Mouse (Mus musculus) left cerebral cortex, postnatal 25 days (tissue): Measurements from ENCODE around the gene Wnk4. TPM values are rescaled to one million over a fixed set of nuclear protein-coding genes. Genes with fewer than 3 reads are reported as not detected.

Source experiments
- DNase-seq, 2 experiments: peaks; one replicate each; pipeline ENCODE4 v3.0.0; 2022; ENCODE audit warnings: low spot score in 2 of 2, mixed read lengths in 1 of 2
- intact Hi-C: fragments of 180-260 bp; cut with DNase I; formaldehyde crosslinking; loops from one replicate; pipeline ENCODE4 v1.15.1; 2025
- total RNA-seq, 2 experiments: library from RNA; stranded (reverse); gene quantifications; 2 replicates each; pipeline ENCODE4 v1.2.3; 2021

Gene Wnk4
- total RNA-seq, 2 experiments from 2014 or later, result 2.2 to 7.9 TPM

- DNase-seq, result no peak
- intact Hi-C loops, result no loop called here
These were observed 23.6 kb upstream of the Wnk4 start for GRCm38 (mm10) chr11:101236782-101237181.

GRCm38 (mm10) chr11:101238071-101238647 is 22.2 kb upstream of the Wnk4 start:
- intact Hi-C loops, result no loop called here
- peak in 1 of 2 experiments; percentile 78 for DNase-seq

- intact Hi-C loops, result no loop called here
- no peak for DNase-seq
These were observed 15.3 kb upstream of the Wnk4 start for GRCm38 (mm10) chr11:101245071-101245470.

GRCm38 (mm10) chr11:101245855-101246701 is 14.3 kb upstream of the Wnk4 start, which contains the start of gene Ramp2:
Gene Ramp2 (plus strand): TSS chr11:101246028.
- DNase-seq, result peak in 1 of 2 experiments; percentile 36
- intact Hi-C loops, result loop anchor here (2.0 kb wide), 1 partner anchor 15 kb away; no protein-coding TSS in a partner anchor

- intact Hi-C loops, result loop anchor here (2.0 kb wide), 1 partner anchor 16 kb away; no protein-coding TSS in a partner anchor
- DNase-seq, result no peak
These were observed 13.7 kb upstream of the Wnk4 start for GRCm38 (mm10) chr11:101246702-101247012.

GRCm38 (mm10) chr11:101247521-101248030 is 12.8 kb upstream of the Wnk4 start:
- intact Hi-C loops, result loop anchor here (2.0 kb wide), 1 partner anchor 17 kb away; no protein-coding TSS in a partner anchor
- no peak for DNase-seq

- intact Hi-C loops, result no loop called here
- peak; percentile 66 to 69 for DNase-seq
These were observed 11.9 kb upstream of the Wnk4 start for GRCm38 (mm10) chr11:101248258-101248994.

GRCm38 (mm10) chr11:101251031-101251430 is 9.3 kb upstream of the Wnk4 start:
- intact Hi-C loops, result no loop called here
- no peak for DNase-seq

GRCm38 (mm10) chr11:101252941-101253340 is 7.4 kb upstream of the Wnk4 start:
- intact Hi-C loops, result no loop called here

GRCm38 (mm10) chr11:101253613-101254389 is 6.6 kb upstream of the Wnk4 start, which contains the start of gene Vps25:
Gene Vps25 (plus strand): TSS chr11:101253707.
- peak; percentile 84 to 88 for DNase-seq
- intact Hi-C loops, result no loop called here

More at GRCm38 (mm10) chr11:101252941-101253340, 7.4 kb upstream of the Wnk4 start:
- DNase-seq, result no peak

- no peak for DNase-seq
- intact Hi-C loops, result no loop called here
These were observed 4.3 kb upstream of the Wnk4 start for GRCm38 (mm10) chr11:101255826-101256775.

- peak; percentile 57 to 93 for DNase-seq
- intact Hi-C loops, result loop anchor here (2.0 kb wide), 1 partner anchor 20 kb away; the partner anchor contains the start of genes Cntd1 and Coa3
These were observed 1.1 kb upstream of the Wnk4 start for GRCm38 (mm10) chr11:101259261-101259712.

- intact Hi-C loops, result no loop called here
- no peak for DNase-seq
These were observed 536 bp downstream of the Wnk4 start for GRCm38 (mm10) chr11:101260826-101261380.

- intact Hi-C loops, result no loop called here
- DNase-seq, result no peak
These were observed 2.1 kb downstream of the Wnk4 start for GRCm38 (mm10) chr11:101262272-101262967.

- intact Hi-C loops, result no loop called here
- no peak for DNase-seq
These were observed 3.0 kb downstream of the Wnk4 start for GRCm38 (mm10) chr11:101263138-101263988.

GRCm38 (mm10) chr11:101263989-101264280 is 3.6 kb downstream of the Wnk4 start:
- intact Hi-C loops, result no loop called here
- no peak for DNase-seq
